Mouse (Mus musculus): ENCODE results near the gene Tmem63b.
A peak's percentile ranks its signal among the peaks of the same experiment; 100 is the strongest.

Gene Tmem63b

DNA sequence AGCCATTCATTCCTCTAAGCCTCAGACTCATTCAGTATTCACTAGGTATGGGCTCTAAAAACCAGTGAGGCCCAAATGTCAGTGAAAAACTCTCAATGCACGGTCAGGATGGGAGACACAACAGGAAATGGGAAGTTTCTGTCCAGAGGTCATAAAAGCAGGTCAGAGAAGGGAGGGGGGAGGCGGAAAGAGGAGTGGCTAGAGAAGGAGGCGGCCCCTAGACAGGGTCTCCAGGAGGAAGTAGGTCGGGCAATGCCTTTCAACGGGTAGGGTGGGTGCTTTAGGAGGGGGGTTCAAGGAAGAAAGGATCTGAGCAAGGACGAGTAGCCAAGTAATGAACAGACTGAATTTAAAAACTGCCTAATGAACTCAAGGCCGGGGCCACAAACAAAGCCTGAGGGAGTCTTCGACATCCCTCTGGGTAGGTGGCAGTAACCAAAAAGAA, 67.7 kb downstream of the Tmem63b start:
- DNase-seq, result peak in 1 of 2 experiments; percentile 42

DNA sequence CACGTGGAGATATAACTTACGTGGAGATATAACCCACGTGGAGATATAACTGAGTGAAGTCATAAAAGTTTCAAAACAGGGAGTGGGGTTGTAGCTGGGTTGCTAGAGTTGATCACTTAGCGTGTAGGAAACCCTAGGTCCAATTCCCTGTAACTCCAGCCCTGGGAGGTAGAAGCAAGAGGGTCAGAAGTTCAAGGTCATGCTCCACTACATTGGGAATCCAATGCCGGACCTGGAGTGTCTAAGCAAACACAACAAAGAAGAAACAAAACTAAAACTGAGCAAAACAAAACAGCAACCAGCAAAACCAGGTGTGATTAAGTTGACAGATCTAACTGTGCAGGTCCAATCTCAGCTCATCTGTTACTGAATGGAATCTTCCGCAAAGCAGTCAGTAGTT, 69.0 kb downstream of the Tmem63b start:
- no peak for DNase-seq

DNA sequence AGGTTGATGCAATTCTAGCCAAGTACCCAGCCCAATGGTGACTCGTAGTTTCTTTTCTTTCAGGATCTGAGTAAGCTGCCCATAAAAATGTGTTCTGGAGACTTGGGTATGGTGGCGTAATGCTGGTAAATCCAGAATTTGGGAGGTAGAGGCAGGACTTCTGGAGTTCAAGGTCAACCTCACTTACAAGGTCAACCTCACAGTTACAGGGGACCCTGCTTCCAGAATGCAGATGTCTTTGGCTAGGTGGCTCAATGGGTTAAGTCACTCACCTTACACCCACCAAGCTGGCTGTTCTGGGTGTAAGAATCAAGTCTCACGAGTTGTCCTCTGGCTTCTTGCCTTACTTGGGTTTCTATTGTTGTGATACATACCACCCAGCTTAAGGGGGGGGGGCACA, 70.0 kb downstream of the Tmem63b start:
- no peak for DNase-seq

DNA sequence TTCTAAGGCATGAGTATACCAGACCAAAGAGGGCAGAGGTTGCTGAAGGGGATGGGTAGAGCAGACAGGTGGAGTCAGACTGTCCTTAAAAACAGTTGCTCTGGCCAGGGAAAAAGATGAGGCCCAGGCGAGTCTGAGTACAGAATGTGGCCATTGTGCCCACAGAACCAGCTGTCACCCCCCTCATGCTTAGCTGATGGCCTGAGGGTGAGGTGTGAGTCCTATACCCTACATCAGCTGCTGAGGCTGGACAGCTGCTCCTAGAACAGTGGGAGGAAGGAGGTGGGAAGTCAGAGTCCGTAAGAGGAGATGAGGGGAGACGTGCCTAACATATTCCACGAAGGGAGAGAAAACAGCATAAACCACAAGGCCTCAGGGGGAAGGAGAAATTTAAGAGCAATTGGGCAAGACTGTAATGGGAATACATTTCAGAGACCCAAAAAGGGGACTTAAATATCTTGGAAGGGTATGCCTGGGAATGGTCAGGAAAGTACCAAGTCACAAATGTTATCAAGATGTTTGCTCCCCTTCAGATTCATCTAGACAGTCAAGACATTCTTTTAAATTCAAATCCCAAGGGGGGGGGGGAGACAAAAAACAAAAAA, 70.6 kb downstream of the Tmem63b start:
- DNase-seq, result no peak

DNA sequence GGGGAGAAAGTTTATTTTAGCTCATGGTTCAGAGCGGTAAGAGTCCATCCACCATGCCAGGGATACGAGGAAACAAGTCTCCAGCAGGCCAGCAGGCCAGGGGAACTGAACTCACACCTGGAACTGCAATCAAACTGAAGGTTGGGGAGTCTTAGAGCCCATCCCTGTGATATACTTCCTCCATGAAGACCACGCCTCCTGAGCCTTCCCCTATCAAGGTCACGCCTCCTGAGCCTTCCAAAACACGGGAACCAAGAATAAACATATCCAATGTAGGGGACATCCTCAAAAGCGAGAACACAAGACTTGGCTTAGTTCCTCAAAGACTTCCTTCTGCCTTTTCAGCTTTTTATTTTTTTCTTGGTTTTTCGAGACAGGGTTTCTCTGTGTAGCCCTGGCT, 73.8 kb downstream of the Tmem63b start:
- DNase-seq, result no peak

DNA sequence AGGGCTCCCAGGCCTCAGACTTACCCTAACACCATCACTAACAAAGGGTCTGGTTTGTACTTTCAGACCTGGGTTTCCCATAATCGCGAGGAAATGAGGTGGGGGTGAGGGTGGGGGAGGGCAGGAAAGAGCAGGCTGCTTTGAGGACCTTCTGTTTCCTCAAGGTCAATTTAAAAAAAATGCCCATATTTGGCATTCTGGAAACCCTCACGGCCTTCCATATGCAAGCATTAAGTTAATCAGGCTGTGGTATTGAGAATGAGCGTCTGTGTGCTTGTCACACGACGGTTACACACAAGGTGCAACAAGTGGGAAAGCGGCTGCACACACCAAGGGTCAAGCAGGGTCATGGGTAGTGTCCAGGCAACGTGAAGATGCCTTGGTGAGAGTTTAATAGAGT, 74.7 kb downstream of the Tmem63b start:
- no peak for DNase-seq
